Mouse (Mus musculus): ENCODE results near the gene 4930578G10Rik.

DNA sequence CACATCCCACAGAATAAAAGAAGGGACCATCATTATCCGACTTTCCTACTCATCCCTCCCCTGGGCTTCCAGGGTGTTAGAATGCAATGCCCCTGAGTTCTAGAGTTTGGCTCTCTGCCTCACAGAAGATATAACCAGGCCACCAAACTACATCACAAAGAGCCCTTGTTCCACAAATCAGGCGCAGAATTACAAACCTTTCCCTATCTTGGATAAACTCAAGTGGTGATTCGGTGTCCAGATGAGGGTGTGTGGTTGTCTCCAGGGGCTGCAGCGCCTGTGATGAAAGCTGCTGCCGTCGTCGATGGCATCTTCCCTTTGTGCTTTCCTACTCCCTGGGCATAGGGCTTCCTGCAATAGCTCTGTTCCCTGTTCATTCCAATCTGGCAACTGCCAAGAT is 138.8 kb downstream of the 4930578G10Rik start, which contains the start of gene Fam205c:
- no peak for TF ChIP-seq CTCF (IDR thresholded peaks at IDR 0.05; ENCODE audit: low read depth)
- TF ChIP-seq EP300 (IDR thresholded peaks at IDR 0.05; ENCODE audit: low read depth): no peak
